Mouse (Mus musculus) E14TG2a.4 (cell line): Measurements from ENCODE around the gene Dync1i2.

Source experiments
- CTCF ChIP-seq: conservative IDR thresholded peaks from 2 replicates; pipeline ENCODE4 v1.5.1; 2014; ENCODE audit warnings: low read length
- NANOG ChIP-seq: IDR thresholded peaks from 2 replicates; pipeline ENCODE4 v1.6.1; 2014; ENCODE audit warnings: borderline replicate concordance, low read length, mixed read lengths
- POU5F1 ChIP-seq: IDR thresholded peaks from 2 replicates; pipeline ENCODE4 v1.6.1; 2014; ENCODE audit warnings: low read length, borderline replicate concordance

DNA sequence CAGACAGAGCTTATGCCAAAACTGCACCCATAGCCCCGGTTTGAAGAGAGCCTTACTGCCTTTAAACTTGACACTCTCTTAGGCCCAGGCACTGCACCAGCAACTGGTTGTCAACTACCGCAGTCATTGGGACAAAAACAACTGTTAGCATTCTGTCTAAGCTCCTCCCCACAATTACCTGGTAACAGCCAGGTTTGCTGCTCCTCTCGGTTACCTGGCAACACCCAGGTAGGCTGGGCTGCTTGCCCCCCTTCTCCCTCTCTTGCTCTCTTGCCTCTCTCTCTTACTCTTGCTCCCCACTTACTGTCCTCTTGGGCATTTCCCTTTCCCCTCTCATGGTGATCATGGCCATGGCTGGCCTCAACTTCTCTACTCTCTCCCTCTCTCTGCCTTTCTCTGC, 12.6 kb upstream of the Dync1i2 start:
- TF ChIP-seq CTCF, result no peak
- no peak for TF ChIP-seq NANOG
- no peak for TF ChIP-seq POU5F1
